Comparison of ENCODE assay signal across 8 mouse cellular contexts in the genomic region with DNA sequence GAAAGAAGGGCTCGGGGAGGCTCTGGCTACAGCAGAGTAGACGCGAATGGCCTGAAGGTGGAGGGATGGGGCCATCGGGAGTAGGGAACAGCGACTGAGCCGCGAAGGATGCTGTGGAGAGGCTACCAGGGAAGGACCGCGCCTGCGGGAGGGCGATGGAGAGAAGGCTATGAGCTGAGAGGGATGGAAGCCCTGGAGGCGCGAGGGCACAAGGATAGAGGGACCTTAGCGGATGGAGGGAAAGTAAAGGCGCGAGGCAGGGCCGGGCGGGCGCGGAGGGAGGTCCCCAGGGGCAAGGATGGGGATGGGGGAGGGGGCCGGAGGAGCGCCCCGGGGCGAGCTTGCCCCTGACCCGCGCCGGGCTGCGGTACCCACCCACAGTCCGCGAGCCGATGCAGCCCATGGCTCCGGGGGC. TPM values are rescaled to one million over a fixed set of nuclear protein-coding genes. Genes with fewer than 3 reads are reported as not detected.
DNase-seq lines count a peak whose midpoint lies in the region; ATAC-seq lines count a peak whose summit lies in the region.

No protein-coding gene starts in this region.

- peaks cover 41% of the 10 kb centered on the region for H3K27me3 ChIP-seq in embryonic facial prominence, embryonic 15.5 days
- no peaks in the 10 kb centered on the region for H3K27me3 ChIP-seq in hindbrain, embryonic 16.5 days (replicated peaks; ENCODE audit: control insufficient read depth, insufficient read depth, low read length)
- H3K27me3 ChIP-seq in megakaryocyte, embryonic 14.5 days (replicated peaks) = peaks cover 54% of the 10 kb centered on the region
- H3K27me3 ChIP-seq in stomach, embryonic 16.5 days (ENCODE audit: control insufficient read depth, insufficient read depth, low read length) = peaks cover 27% of the 10 kb centered on the region

- H3K27ac ChIP-seq in embryonic facial prominence, embryonic 15.5 days (replicated peaks) = no peak overlapping the region
- H3K27ac ChIP-seq in hindbrain, embryonic 16.5 days (ENCODE audit: low read depth, low read length) = peak overlapping the region; percentile 90
- H3K27ac ChIP-seq in stomach, embryonic 16.5 days (ENCODE audit: low read length) = no peak overlapping the region

- peak overlapping the region; percentile 31; the same call in 1 of the 2 replicates for H3K9ac ChIP-seq in embryonic facial prominence, embryonic 15.5 days
- peak overlapping the region; percentile 90 for H3K9ac ChIP-seq in hindbrain, embryonic 16.5 days (ENCODE audit: low read depth, low read length)
- H3K9ac ChIP-seq in stomach, embryonic 16.5 days (ENCODE audit: low read length) = peak overlapping the region; percentile 56

- H3K36me3 ChIP-seq in embryonic facial prominence, embryonic 15.5 days = no peaks in the 10 kb centered on the region
- no peaks in the 10 kb centered on the region; the same call in 1 of the 2 replicates for H3K36me3 ChIP-seq in hindbrain, embryonic 16.5 days (ENCODE audit: control insufficient read depth, insufficient read depth, low read length)
- no peaks in the 10 kb centered on the region for H3K36me3 ChIP-seq in megakaryocyte, embryonic 14.5 days (replicated peaks; ENCODE audit: low read length)
- no peaks in the 10 kb centered on the region for H3K36me3 ChIP-seq in stomach, embryonic 16.5 days (ENCODE audit: control insufficient read depth, insufficient read depth, low read length)

- peak overlapping the region; percentile 60 for H3K4me3 ChIP-seq in embryonic facial prominence, embryonic 15.5 days (replicated peaks)
- peak overlapping the region; percentile 75 for H3K4me3 ChIP-seq in hindbrain, embryonic 16.5 days (ENCODE audit: low read length)
- H3K4me3 ChIP-seq in megakaryocyte, embryonic 14.5 days (replicated peaks) = peak overlapping the region; percentile 90
- H3K4me3 ChIP-seq in stomach, embryonic 16.5 days (replicated peaks; ENCODE audit: low read length) = peak overlapping the region; percentile 60

- peak overlapping the region; percentile 98 for H3K4me2 ChIP-seq in embryonic facial prominence, embryonic 15.5 days (replicated peaks)
- peak overlapping the region; percentile 67 for H3K4me2 ChIP-seq in hindbrain, embryonic 16.5 days (ENCODE audit: low read length)
- peak overlapping the region; percentile 96 for H3K4me2 ChIP-seq in stomach, embryonic 16.5 days (ENCODE audit: low read depth, low read length)

- H3K4me1 ChIP-seq in embryonic facial prominence, embryonic 15.5 days = peaks cover 16% of the 10 kb centered on the region
- H3K4me1 ChIP-seq in hindbrain, embryonic 16.5 days (ENCODE audit: control insufficient read depth, insufficient read depth, low read depth, low read length) = peaks cover 14% of the 10 kb centered on the region
- peaks cover 47% of the 10 kb centered on the region for H3K4me1 ChIP-seq in megakaryocyte, embryonic 14.5 days
- peaks cover 7% of the 10 kb centered on the region for H3K4me1 ChIP-seq in stomach, embryonic 16.5 days (ENCODE audit: control insufficient read depth, insufficient read depth, low read length)

- ATAC-seq in embryonic facial prominence, embryonic 15.5 days (ENCODE audit: insufficient number of reproducible peaks, low FRiP score, low TSS enrichment, low read depth) = peak; percentile 56; the same call in 1 of the 2 replicates
- ATAC-seq in hindbrain, embryonic 16.5 days = peak; percentile 67
- peak; percentile 65 for ATAC-seq in stomach, embryonic 16.5 days (ENCODE audit: insufficient read depth, low FRiP score)

- WGBS in embryonic facial prominence, embryonic 15.5 days = under 1% methylated on average over 21 of the region's 32 CpGs
- 0% methylated on average over 28 of the region's 32 CpGs for WGBS in hindbrain, embryonic 16.5 days
- WGBS in stomach, embryonic 16.5 days = under 1% methylated on average over 31 of the region's 32 CpGs

- no peaks in the 10 kb centered on the region for H3K9me3 ChIP-seq in embryonic facial prominence, embryonic 15.5 days (replicated peaks)
- no peaks in the 10 kb centered on the region for H3K9me3 ChIP-seq in hindbrain, embryonic 16.5 days (ENCODE audit: control insufficient read depth, low read length)
- no peaks in the 10 kb centered on the region; the same call in 1 of the 2 replicates for H3K9me3 ChIP-seq in megakaryocyte, embryonic 14.5 days
- no peaks in the 10 kb centered on the region for H3K9me3 ChIP-seq in stomach, embryonic 16.5 days (replicated peaks; ENCODE audit: control insufficient read depth, low read length)

- DNase-seq in layer of hippocampus, adult 18-20 months (ENCODE audit: low spot score in 2 of 2) = peak; percentile 26 to 48
- no peak for DNase-seq in layer of hippocampus, adult 9-10 months (ENCODE audit: low spot score)
- DNase-seq in ZHBTc4 (ENCODE audit: low read depth, low spot score) = peak; percentile 46
- no peak for DNase-seq in left cerebral cortex, adult 11 months (ENCODE audit: low spot score)

RNA-seq across cellular contexts. Expression of a gene that starts 0.4 kb away (rescaled TPM):
- total RNA-seq in layer of hippocampus, adult 18-20 months (2021) = 10 to 100 TPM; 80.2 to 82.8 TPM
- 0.23 and 0.24 TPM in 2 replicates for polyA plus RNA-seq in embryonic facial prominence, embryonic 15.5 days (2015; fragmentation: Nextera tagmentation; extraction: Ambion mirVana)
- 7.2 and 7.3 TPM in 2 replicates for polyA plus RNA-seq in hindbrain, embryonic 16.5 days (2015; fragmentation: Nextera tagmentation; extraction: Ambion mirVana)
- 0.41 TPM in 1 of 2 replicates, not detected in the other for polyA plus RNA-seq in megakaryocyte, embryonic 14.5 days (2012; ENCODE audit: insufficient read depth, low replicate concordance)
- 0.29 and 0.32 TPM in 2 replicates for polyA plus RNA-seq in stomach, embryonic 16.5 days (2015; fragmentation: Nextera tagmentation; extraction: Ambion mirVana)

RNA-seq across cellular contexts. Expression of a gene that starts 25.4 kb away (rescaled TPM):
- total RNA-seq in layer of hippocampus, adult 18-20 months (2021) = 10 to 100 TPM; 39.5 to 40.3 TPM
- 127 and 131 TPM in 2 replicates for polyA plus RNA-seq in embryonic facial prominence, embryonic 15.5 days (2015; fragmentation: Nextera tagmentation; extraction: Ambion mirVana)
- 52.4 and 69.7 TPM in 2 replicates for polyA plus RNA-seq in hindbrain, embryonic 16.5 days (2015; fragmentation: Nextera tagmentation; extraction: Ambion mirVana)
- polyA plus RNA-seq in megakaryocyte, embryonic 14.5 days (2012; ENCODE audit: insufficient read depth, low replicate concordance) = 8,612 and 27,789 TPM in 2 replicates
- polyA plus RNA-seq in stomach, embryonic 16.5 days (2015; fragmentation: Nextera tagmentation; extraction: Ambion mirVana) = 99.0 and 107 TPM in 2 replicates

RNA-seq across cellular contexts. Expression of a gene that starts 37.6 kb away (rescaled TPM):
- total RNA-seq in layer of hippocampus, adult 18-20 months (2021) = 1 to 10 TPM; 2.8 to 3.6 TPM
- 0.08 and 0.24 TPM in 2 replicates for polyA plus RNA-seq in embryonic facial prominence, embryonic 15.5 days (2015; fragmentation: Nextera tagmentation; extraction: Ambion mirVana)
- polyA plus RNA-seq in hindbrain, embryonic 16.5 days (2015; fragmentation: Nextera tagmentation; extraction: Ambion mirVana) = 0.99 and 1.2 TPM in 2 replicates
- polyA plus RNA-seq in megakaryocyte, embryonic 14.5 days (2012; ENCODE audit: insufficient read depth, low replicate concordance) = not detected in 2 replicates
- polyA plus RNA-seq in stomach, embryonic 16.5 days (2015; fragmentation: Nextera tagmentation; extraction: Ambion mirVana) = 0.10 and 0.18 TPM in 2 replicates

RNA-seq across cellular contexts. Expression of a gene that starts 49.0 kb away (rescaled TPM):
- under 1 TPM; 0.13 to 0.20 TPM for total RNA-seq in layer of hippocampus, adult 18-20 months (2021)
- 19.5 and 21.6 TPM in 2 replicates for polyA plus RNA-seq in embryonic facial prominence, embryonic 15.5 days (2015; fragmentation: Nextera tagmentation; extraction: Ambion mirVana)
- 0.25 and 0.49 TPM in 2 replicates for polyA plus RNA-seq in hindbrain, embryonic 16.5 days (2015; fragmentation: Nextera tagmentation; extraction: Ambion mirVana)
- polyA plus RNA-seq in megakaryocyte, embryonic 14.5 days (2012; ENCODE audit: insufficient read depth, low replicate concordance) = not detected in 2 replicates
- 25.5 and 31.3 TPM in 2 replicates for polyA plus RNA-seq in stomach, embryonic 16.5 days (2015; fragmentation: Nextera tagmentation; extraction: Ambion mirVana)

RNA-seq across cellular contexts. Expression of a gene that starts 59.3 kb away (rescaled TPM):
- 10 to 100 TPM; 17.4 to 24.0 TPM for total RNA-seq in layer of hippocampus, adult 18-20 months (2021)
- polyA plus RNA-seq in embryonic facial prominence, embryonic 15.5 days (2015; fragmentation: Nextera tagmentation; extraction: Ambion mirVana) = 45.8 and 46.5 TPM in 2 replicates
- 28.2 and 31.8 TPM in 2 replicates for polyA plus RNA-seq in hindbrain, embryonic 16.5 days (2015; fragmentation: Nextera tagmentation; extraction: Ambion mirVana)
- 1.2 and 13.2 TPM in 2 replicates for polyA plus RNA-seq in megakaryocyte, embryonic 14.5 days (2012; ENCODE audit: insufficient read depth, low replicate concordance)
- 47.2 and 58.2 TPM in 2 replicates for polyA plus RNA-seq in stomach, embryonic 16.5 days (2015; fragmentation: Nextera tagmentation; extraction: Ambion mirVana)

Comparison
In these comparisons a context has a peak if more than half of its experiments do, and no peak if none do; other contexts are left out.
1. DNase-seq: peak in layer of hippocampus, adult 18-20 months (2 of 2) and ZHBTc4 (single experiment); none in layer of hippocampus, adult 9-10 months (single experiment) and left cerebral cortex, adult 11 months (single experiment).
2. H3K9ac ChIP-seq: peak in every context shown above with its lines; median percentile 90 in hindbrain, embryonic 16.5 days; 56 in stomach, embryonic 16.5 days; 31 in embryonic facial prominence, embryonic 15.5 days.
3. RNA of a gene that starts 25.4 kb away (polyA plus RNA-seq): 8,612 to 27,789 TPM in megakaryocyte, embryonic 14.5 days; 127 to 131 TPM in embryonic facial prominence, embryonic 15.5 days, 99.0 to 107 TPM in stomach, embryonic 16.5 days and 52.4 to 69.7 TPM in hindbrain, embryonic 16.5 days; every median in the first group is over 10 times any median in the second.
4. Peak in every context shown above with its lines, with median percentiles within 50 percentile points of each other: ATAC-seq, H3K4me2 ChIP-seq and H3K4me3 ChIP-seq.